8 mouse cellular contexts compared by ENCODE assay signal in genomic region chr4:137783541-137784191, GRCm38 (mm10). TPM values are rescaled to one million over a fixed set of nuclear protein-coding genes. Genes with fewer than 3 reads are reported as not detected.
DNase-seq lines count a peak whose midpoint lies in the region; ATAC-seq and TF ChIP-seq lines count a peak whose summit lies in the region.

No protein-coding gene starts in this region.

- intact Hi-C loops in heart, adult 2 months (cut with DNase I) = no loop called here

- no peak overlapping the region for H3K4me2 ChIP-seq in neural tube, embryonic 13.5 days

- no peaks in the 10 kb centered on the region for H3K36me3 ChIP-seq in neural tube, embryonic 13.5 days
- no peaks in the 10 kb centered on the region for H3K36me3 ChIP-seq in heart, adult 2 months (ENCODE audit: control insufficient read depth, insufficient read depth, low read length)

- H3K27me3 ChIP-seq in neural tube, embryonic 13.5 days = no peaks in the 10 kb centered on the region
- no peaks in the 10 kb centered on the region for H3K27me3 ChIP-seq in heart, adult 2 months (ENCODE audit: control insufficient read depth, insufficient read depth, low read length)

- no peak overlapping the region for H3K4me3 ChIP-seq in neural tube, embryonic 13.5 days
- H3K4me3 ChIP-seq in heart, adult 2 months = no peak overlapping the region

- no peak for TF ChIP-seq CTCF in heart, adult 2 months (IDR thresholded peaks at IDR 0.05)

- no peak for DNase-seq in neural tube, embryonic 10.5 days (ENCODE audit: extremely low spot score, low spot score)
- DNase-seq in cerebellum, postnatal 14 days = peak; percentile 33 to 49
- DNase-seq in heart, adult 2 months = peak; percentile 64 to 75
- DNase-seq in kidney, postnatal 14 days = peak; percentile 88
- peak; percentile 51 for DNase-seq in lung, postnatal 14 days
- no peak for DNase-seq in thymus, postnatal 36 days
- no peak for DNase-seq in ovary, postnatal 36 days (ENCODE audit: low spot score)

- H3K79me2 ChIP-seq in heart, adult 2 months (replicated peaks; ENCODE audit: control insufficient read depth, insufficient read depth, low read length) = no peaks in the 10 kb centered on the region

- no peak for ATAC-seq in neural tube, embryonic 13.5 days (ENCODE audit: low read depth)

- 0 out of 2 replicates have a peak overlapping the region, but pooled peaks have one; percentile 22 for H3K9ac ChIP-seq in neural tube, embryonic 13.5 days
- peak overlapping the region; percentile 9; the same call in 1 of the 2 replicates for H3K9ac ChIP-seq in heart, adult 2 months (ENCODE audit: low read depth, low read length)

- TF ChIP-seq EP300 in heart, adult 2 months (IDR thresholded peaks at IDR 0.05; ENCODE audit: insufficient read depth, low read depth, low read length) = peak; percentile 52; the same call in 1 of the 2 replicates

- 36% methylated on average over 9 of the region's 9 CpGs for WGBS in neural tube, embryonic 13.5 days
- 17% methylated on average over 9 of the region's 9 CpGs for WGBS in heart, adult 2 months

- peaks cover 22% of the 10 kb centered on the region for H3K4me1 ChIP-seq in neural tube, embryonic 13.5 days (replicated peaks)
- peaks cover 5% of the 10 kb centered on the region for H3K4me1 ChIP-seq in heart, adult 2 months (ENCODE audit: control insufficient read depth, insufficient read depth, low read length)

- no peaks in the 10 kb centered on the region for H3K9me3 ChIP-seq in neural tube, embryonic 13.5 days

- TF ChIP-seq POLR2A in heart, adult 2 months (IDR thresholded peaks at IDR 0.05; ENCODE audit: insufficient read depth, low read depth, low read length) = no peak

- peak overlapping the region; percentile 46 for H3K27ac ChIP-seq in neural tube, embryonic 13.5 days (replicated peaks)
- H3K27ac ChIP-seq in heart, adult 2 months = no peak overlapping the region

RNA-seq across cellular contexts. Expression of gene Alpl, which starts 12.5 kb away (rescaled TPM):
- polyA plus RNA-seq in neural tube, embryonic 13.5 days (2015; fragmentation: Nextera tagmentation; extraction: Ambion mirVana) = 7.1 and 7.7 TPM in 2 replicates
- total RNA-seq in heart, adult 2 months (2021) = 10 to 100 TPM; 55.6 to 64.8 TPM
- 33.2 and 47.8 TPM in 2 replicates for polyA plus RNA-seq in heart, adult 2 months (2012; rRNA removed)

Comparison
In these comparisons a context has a peak if more than half of its experiments do, and no peak if none do; other contexts are left out.
1. DNase-seq: peak in cerebellum, postnatal 14 days (2 of 2), heart, adult 2 months (2 of 2), kidney, postnatal 14 days (single experiment) and lung, postnatal 14 days (single experiment); none in neural tube, embryonic 10.5 days (single experiment), thymus, postnatal 36 days (0 of 2) and ovary, postnatal 36 days (single experiment).